Mouse (Mus musculus) MEL (cell line): ENCODE data around the gene Atp1b3. TPM values are rescaled to one million over a fixed set of nuclear protein-coding genes. Genes with fewer than 3 reads are reported as not detected.

Experiments
- DNase-seq: peaks from one replicate; pipeline ENCODE4 v3.0.0; 2011; ENCODE audit warnings: low read depth, low spot score
- H3K27ac ChIP-seq: 2 replicates; pipeline ENCODE4 v1.5.1; 2012; ENCODE audit warnings: low read depth, mild to moderate bottlenecking, control low read depth, low read length, moderate library complexity; ENCODE audit not compliant: control insufficient read depth
- H3K27me3 ChIP-seq, 2 experiments: fragments of 150-350 bp in 1 of 2; sonication (generic) in 1 of 2; 2 replicates each; pipeline ENCODE4 v1.6.1; 2012; ENCODE audit warnings: low read length in 2 of 2, mild to moderate bottlenecking in 2 of 2, improper control_type of control experiment in 1 of 2, moderate library complexity in 1 of 2; ENCODE audit not compliant: insufficient read depth in 2 of 2, control insufficient read depth in 1 of 2
- H3K36me3 ChIP-seq, 2 experiments: 2 replicates each; pipeline ENCODE4 v1.6.1; 2012 to 2014; ENCODE audit warnings: low read length in 2 of 2, improper control_type of control experiment in 1 of 2, inconsistent platforms in 1 of 2, mild to moderate bottlenecking in 1 of 2; ENCODE audit not compliant: insufficient read depth in 2 of 2, control insufficient read depth in 1 of 2
- H3K4me1 ChIP-seq, 2 experiments: fragments of 150-350 bp in 1 of 2; sonication (generic) in 1 of 2; 2 replicates each; pipeline ENCODE4 v1.6.1; 2012; ENCODE audit warnings: low read length in 2 of 2, improper control_type of control experiment in 1 of 2, mild to moderate bottlenecking in 1 of 2; ENCODE audit not compliant: insufficient read depth in 2 of 2, control insufficient read depth in 1 of 2
- H3K4me3 ChIP-seq, 2 experiments: fragments of 150-350 bp in 1 of 2; sonication (generic) in 1 of 2; 2 replicates each; pipeline ENCODE4 v1.5.1; 2012; ENCODE audit warnings: low read depth in 2 of 2, low read length in 2 of 2, mild to moderate bottlenecking in 2 of 2, moderate library complexity in 2 of 2, control low read depth in 1 of 2, improper control_type of control experiment in 1 of 2; ENCODE audit not compliant: control insufficient read depth in 1 of 2, insufficient read depth in 1 of 2
- H3K79me2 ChIP-seq: 2 replicates; pipeline ENCODE4 v1.6.1; 2012; ENCODE audit warnings: mild to moderate bottlenecking, low read length, moderate library complexity; ENCODE audit not compliant: control insufficient read depth, poor library complexity, insufficient read depth
- H3K9ac ChIP-seq: 2 replicates; pipeline ENCODE4 v1.6.1; 2012; ENCODE audit warnings: low read depth, mild to moderate bottlenecking, control low read depth, low read length, moderate library complexity; ENCODE audit not compliant: control insufficient read depth, poor library complexity, severe bottlenecking
- H3K9me3 ChIP-seq: fragments of 150-350 bp; sonication (generic); replicated peaks from 2 replicates; pipeline ENCODE4 v1.6.1; 2012; ENCODE audit warnings: mild to moderate bottlenecking, low read length, improper control_type of control experiment, moderate library complexity; ENCODE audit not compliant: insufficient read depth
- BHLHE40 ChIP-seq: IDR thresholded peaks from 2 replicates; pipeline ENCODE4 v1.6.1; 2012; ENCODE audit warnings: low read depth, mild to moderate bottlenecking, inconsistent platforms, low read length, improper control_type of control experiment, borderline replicate concordance
- CHD1 ChIP-seq: IDR thresholded peaks from 2 replicates; pipeline ENCODE4 v1.6.1; 2012; ENCODE audit warnings: low read depth, mild to moderate bottlenecking, inconsistent platforms, low read length, improper control_type of control experiment
- E2F4 ChIP-seq: IDR thresholded peaks from 2 replicates; pipeline ENCODE4 v1.6.1; 2011; ENCODE audit warnings: low read depth, low read length, improper control_type of control experiment, borderline replicate concordance
- EP300 ChIP-seq, 2 experiments: IDR thresholded peaks; 2 replicates each; pipeline ENCODE4 v1.6.1; 2011; ENCODE audit warnings: improper control_type of control experiment in 2 of 2, low read length in 2 of 2, low read depth in 1 of 2, mild to moderate bottlenecking in 1 of 2
- GATA1 ChIP-seq: IDR thresholded peaks from 2 replicates; pipeline ENCODE4 v1.6.1; 2011; ENCODE audit warnings: low read depth, low read length, improper control_type of control experiment
- MAFK ChIP-seq: IDR thresholded peaks from 2 replicates; pipeline ENCODE4 v1.6.1; 2011; ENCODE audit warnings: low read depth, mild to moderate bottlenecking, low read length, improper control_type of control experiment, borderline replicate concordance
- MAX ChIP-seq: IDR thresholded peaks from 2 replicates; pipeline ENCODE4 v1.6.1; 2011; ENCODE audit warnings: low read length, improper control_type of control experiment
- MXI1 ChIP-seq: IDR thresholded peaks from 2 replicates; pipeline ENCODE4 v1.6.1; 2011; ENCODE audit warnings: mild to moderate bottlenecking, low read depth, low read length, improper control_type of control experiment
- MYB ChIP-seq: IDR thresholded peaks from 2 replicates; pipeline ENCODE4 v1.6.1; 2011; ENCODE audit warnings: mild to moderate bottlenecking, low read depth, low read length, improper control_type of control experiment
- POLR2A ChIP-seq, 2 experiments: IDR thresholded peaks; 2 replicates each; pipeline ENCODE4 v1.6.1; 2011 to 2012; ENCODE audit warnings: low read length in 2 of 2, mild to moderate bottlenecking in 2 of 2, control low read depth in 1 of 2, improper control_type of control experiment in 1 of 2, low read depth in 1 of 2, moderate library complexity in 1 of 2; ENCODE audit not compliant: control insufficient read depth in 1 of 2, insufficient read depth in 1 of 2, poor library complexity in 1 of 2
- TAL1 ChIP-seq: IDR thresholded peaks from 2 replicates; pipeline ENCODE4 v1.6.1; 2012; ENCODE audit warnings: mild to moderate bottlenecking, inconsistent platforms, low read length, moderate library complexity, mixed read lengths
- USF2 ChIP-seq, 2 experiments: IDR thresholded peaks; 2 replicates each; pipeline ENCODE4 v1.6.1; 2011 to 2012; ENCODE audit warnings: improper control_type of control experiment in 2 of 2, low read length in 2 of 2, borderline replicate concordance in 1 of 2, inconsistent platforms in 1 of 2, low read depth in 1 of 2, mild to moderate bottlenecking in 1 of 2; ENCODE audit not compliant: insufficient read depth in 1 of 2
- ZKSCAN1 ChIP-seq: IDR thresholded peaks from 2 replicates; pipeline ENCODE4 v1.6.1; 2012; ENCODE audit warnings: low read depth, mild to moderate bottlenecking, inconsistent platforms, low read length, improper control_type of control experiment, moderate library complexity
- ZMIZ1 ChIP-seq: IDR thresholded peaks from 2 replicates; pipeline ENCODE4 v1.6.1; 2012; ENCODE audit warnings: low read depth, mild to moderate bottlenecking, inconsistent platforms, low read length, improper control_type of control experiment, moderate library complexity
- polyA plus RNA-seq, 2 experiments: library from polyadenylated mRNA; stranded (reverse) in 1 of 2; unstranded in 1 of 2; fragments of >175 nt in 1 of 2; fragments of >200 nt in 1 of 2; gene quantifications; 2 replicates each; pipeline versions ENCODE4 v1.2.1 to v1.2.4; 2012; ENCODE audit warnings: low replicate concordance in 2 of 2, low read depth in 1 of 2; ENCODE audit not compliant: insufficient read length in 2 of 2, insufficient read depth in 1 of 2, missing spikeins in 1 of 2
- total RNA-seq: library from RNA; depleted of rRNA; stranded (reverse); fragments of 300-350 nt; gene quantifications from 2 replicates; pipeline ENCODE4 v1.2.3, GENCODE M21; 2012

The Atp1b3 gene
- total and polyA plus RNA-seq, 3 experiments: 57.8 to 70.6 TPM; not detected in 1

- H3K27ac ChIP-seq: no peak overlapping the region
- no peaks in the 10 kb centered on the region for H3K36me3 ChIP-seq
- H3K9ac ChIP-seq: no peak overlapping the region
- no peaks in the 10 kb centered on the region for H3K27me3 ChIP-seq
- no peaks in the 10 kb centered on the region for H3K79me2 ChIP-seq
- no peak for DNase-seq
- no peak overlapping the region for H3K4me3 ChIP-seq
- no peak for TF ChIP-seq MAX
- no peak for TF ChIP-seq MYB
- no peak for TF ChIP-seq MAFK
- TF ChIP-seq GATA1: no peak
- TF ChIP-seq TAL1: no peak
- TF ChIP-seq ZMIZ1: no peak
- no peak for TF ChIP-seq MXI1
- TF ChIP-seq ZKSCAN1: no peak
- TF ChIP-seq EP300 (IDR thresholded peaks at IDR 0.05; ENCODE audit: low read depth in 1 of 2, low read length in 2 of 2): no peak
- TF ChIP-seq POLR2A (IDR thresholded peaks at IDR 0.05; ENCODE audit: control insufficient read depth in 1 of 2, insufficient read depth in 1 of 2, low read depth in 1 of 2, low read length in 2 of 2, poor library complexity in 1 of 2): no peak
- no peak for TF ChIP-seq CHD1
- no peak for TF ChIP-seq BHLHE40
- no peaks in the 10 kb centered on the region for H3K9me3 ChIP-seq
- H3K4me1 ChIP-seq: no peaks in the 10 kb centered on the region; a peak in 1 of 4 replicates
Observed at GRCm38 (mm10) chr9:96379551-96379950, 15.3 kb upstream of the Atp1b3 start.

- no peaks in the 10 kb centered on the region for H3K36me3 ChIP-seq
- DNase-seq: no peak
- no peak overlapping the region for H3K9ac ChIP-seq
- no peaks in the 10 kb centered on the region; a peak in 1 of 4 replicates for H3K4me1 ChIP-seq
- no peaks in the 10 kb centered on the region for H3K79me2 ChIP-seq
- no peaks in the 10 kb centered on the region for H3K9me3 ChIP-seq
- H3K27me3 ChIP-seq: no peaks in the 10 kb centered on the region; a peak in 1 of 4 replicates
- no peak for TF ChIP-seq USF2 (IDR thresholded peaks at IDR 0.05; ENCODE audit: borderline replicate concordance in 1 of 2, insufficient read depth in 1 of 2, low read depth in 1 of 2, low read length in 2 of 2)
- TF ChIP-seq, all 39 proteins: peak for 0
- H3K4me3 ChIP-seq: no peak overlapping the region
- no peak overlapping the region for H3K27ac ChIP-seq
Observed at GRCm38 (mm10) chr9:96378747-96379146, 14.5 kb upstream of the Atp1b3 start.

- no peak for DNase-seq
- TF ChIP-seq MAX: no peak
- TF ChIP-seq E2F4: no peak
- Histone ChIP-seq H3K27me3 (no peaks in the 10 kb centered on the region; a peak in 1 of 4 replicates), H3K9ac (no peak overlapping the region), H3K36me3 (no peaks in the 10 kb centered on the region), H3K4me3 (no peak overlapping the region), H3K79me2 (no peaks in the 10 kb centered on the region), H3K27ac (no peak overlapping the region), H3K4me1 (no peaks in the 10 kb centered on the region; a peak in 1 of 4 replicates), H3K9me3 (no peaks in the 10 kb centered on the region)
Observed at GRCm38 (mm10) chr9:96377096-96377495, 12.9 kb upstream of the Atp1b3 start.
